Mouse (Mus musculus): Measurements from ENCODE around the gene Ncoa3.

- no peak for TF ChIP-seq HCFC1 (IDR thresholded peaks at IDR 0.05; ENCODE audit: borderline replicate concordance, insufficient read depth, low read length)
- no peak for TF ChIP-seq ZNF384 (IDR thresholded peaks at IDR 0.05; ENCODE audit: low read depth, low read length)
- TF ChIP-seq ZC3H11A (IDR thresholded peaks at IDR 0.05; ENCODE audit: borderline replicate concordance, low read depth, low read length): no peak
- TF ChIP-seq CHD2 (IDR thresholded peaks at IDR 0.05; ENCODE audit: low read depth, low read length): no peak
Observed at GRCm38 (mm10) chr2:165944576-165945351, 47.7 kb upstream of the Ncoa3 start.

Data from ES-E14 (cell line).